Mouse (Mus musculus) kidney, embryonic 14.5 days (tissue): ENCODE measurements around the gene Rhbdl1. TPM values are rescaled to one million over a fixed set of nuclear protein-coding genes. Genes with fewer than 3 reads are reported as not detected.

Experiments used
- ATAC-seq: fragments of 200-750 bp; cut with Nextera tagmentation; 2 replicates; pipeline ENCODE4 v1.8.0; 2017; ENCODE audit warnings: moderate number of reproducible peaks, mild to moderate bottlenecking, moderate TSS enrichment, moderate library complexity; ENCODE audit not compliant: low FRiP score, low TSS enrichment
- H3K27ac ChIP-seq: fragments of 300-500 bp; sonication (generic); 2 replicates; pipeline ENCODE4 v1.5.1; 2014; ENCODE audit warnings: low read depth, mild to moderate bottlenecking, low read length, moderate library complexity, mixed read lengths
- H3K27me3 ChIP-seq: fragments of 300-500 bp; sonication (generic); 2 replicates; pipeline ENCODE4 v1.6.1; 2014; ENCODE audit warnings: mild to moderate bottlenecking, low read length; ENCODE audit not compliant: control insufficient read depth, insufficient read depth
- H3K36me3 ChIP-seq: fragments of 300-500 bp; sonication (generic); 2 replicates; pipeline ENCODE4 v1.6.1; 2014; ENCODE audit warnings: low read length, mixed read lengths; ENCODE audit not compliant: control insufficient read depth, insufficient read depth
- H3K4me1 ChIP-seq: fragments of 300-500 bp; sonication (generic); 2 replicates; pipeline ENCODE4 v1.6.1; 2014; ENCODE audit warnings: low read length, mixed read lengths; ENCODE audit not compliant: control insufficient read depth, insufficient read depth
- H3K4me2 ChIP-seq: fragments of 300-500 bp; sonication (generic); replicated peaks from 2 replicates; pipeline ENCODE4 v1.6.1; 2014; ENCODE audit warnings: low read depth, mild to moderate bottlenecking, low read length
- H3K4me3 ChIP-seq: fragments of 300-500 bp; sonication (generic); 2 replicates; pipeline ENCODE4 v1.5.1; 2014; ENCODE audit warnings: mild to moderate bottlenecking, low read length
- H3K9ac ChIP-seq: fragments of 300-500 bp; sonication (generic); 2 replicates; pipeline ENCODE4 v1.6.1; 2014; ENCODE audit warnings: low read depth, mild to moderate bottlenecking, low read length, moderate library complexity
- H3K9me3 ChIP-seq: fragments of 300-500 bp; sonication (generic); 2 replicates; pipeline ENCODE4 v1.6.1; 2016; ENCODE audit warnings: low read length; ENCODE audit not compliant: control insufficient read depth
- WGBS: fragments of 180-500 bp; shearing (Covaris S2); extraction: QIAGEN DNeasy Blood & Tissue Kit; methylation state at CpG from one replicate; pipeline ENCODE4 v1.1.7; 2014; 5-methylcytosine and 5-hydroxymethylcytosine counted together
- polyA plus RNA-seq: library from polyadenylated mRNA; unstranded; fragments of >200 nt; fragmentation: Nextera tagmentation; extraction: Ambion mirVana; gene quantifications from 2 replicates; pipeline ENCODE4 v1.2.1, GENCODE M21; 2014

The Rhbdl1 gene
- polyA plus RNA-seq, 1 experiment from 2014 or later: 2.0 TPM

- no peak overlapping the region; the same call in 1 of the 2 replicates for H3K4me3 ChIP-seq
- 0 out of 2 replicates have a peak overlapping the region, but pooled peaks have one; percentile 56 for H3K9ac ChIP-seq
- H3K4me1 ChIP-seq: peaks cover 39% of the 10 kb centered on the region
- WGBS: 60% methylated on average over 3 of the region's 3 CpGs
- peak overlapping the region; percentile 12; the same call in 1 of the 2 replicates for H3K27ac ChIP-seq
- ATAC-seq: no peak
- H3K4me2 ChIP-seq: peak overlapping the region; percentile 78
- no peaks in the 10 kb centered on the region for H3K27me3 ChIP-seq
- H3K9me3 ChIP-seq: no peaks in the 10 kb centered on the region
- H3K36me3 ChIP-seq: peaks cover 54% of the 10 kb centered on the region
Measured at GRCm38 (mm10) chr17:25837533-25837932, 438 bp upstream of the Rhbdl1 start.

- H3K4me3 ChIP-seq: peak overlapping the region; percentile 35
- H3K9ac ChIP-seq: peak overlapping the region; percentile 56
- H3K9me3 ChIP-seq: no peaks in the 10 kb centered on the region
- WGBS: 22% methylated on average over 23 of the region's 23 CpGs
- ATAC-seq: no peak
- H3K27ac ChIP-seq: peak overlapping the region; percentile 31
- H3K4me1 ChIP-seq: peaks cover 44% of the 10 kb centered on the region
- peaks cover 46% of the 10 kb centered on the region for H3K36me3 ChIP-seq
- peak overlapping the region; percentile 78 for H3K4me2 ChIP-seq
- H3K27me3 ChIP-seq: no peaks in the 10 kb centered on the region
Measured at GRCm38 (mm10) chr17:25836397-25837075, 559 bp downstream of the Rhbdl1 start.

GRCm38 (mm10) chr17:25835816-25836215 is 1.3 kb downstream of the Rhbdl1 start:
- H3K27me3 ChIP-seq: no peaks in the 10 kb centered on the region
- H3K9me3 ChIP-seq: no peaks in the 10 kb centered on the region
- ATAC-seq: no peak
- 94% methylated on average over 16 of the region's 16 CpGs for WGBS
- peaks cover 46% of the 10 kb centered on the region for H3K36me3 ChIP-seq
- no peak overlapping the region for H3K9ac ChIP-seq
- no peak overlapping the region for H3K27ac ChIP-seq
- H3K4me3 ChIP-seq: no peak overlapping the region
- peaks cover 51% of the 10 kb centered on the region for H3K4me1 ChIP-seq
- no peak overlapping the region for H3K4me2 ChIP-seq

- Histone ChIP-seq H3K9me3 (no peaks in the 10 kb centered on the region), H3K9ac (no peak overlapping the region), H3K36me3 (peaks cover 46% of the 10 kb centered on the region), H3K4me1 (peaks cover 55% of the 10 kb centered on the region), H3K4me3 (no peak overlapping the region), H3K27me3 (no peaks in the 10 kb centered on the region), H3K4me2 (no peak overlapping the region), H3K27ac (no peak overlapping the region)
- ATAC-seq: no peak
- 89% methylated on average over 7 of the region's 7 CpGs for WGBS
Measured at GRCm38 (mm10) chr17:25835301-25835700, 1.8 kb downstream of the Rhbdl1 start.

GRCm38 (mm10) chr17:25834595-25835222 is 2.4 kb downstream of the Rhbdl1 start:
- Histone ChIP-seq H3K9me3 (no peaks in the 10 kb centered on the region), H3K9ac (peak overlapping the region; percentile 93), H3K4me3 (peak overlapping the region; percentile 89), H3K4me2 (peak overlapping the region; percentile 95), H3K36me3 (peaks cover 46% of the 10 kb centered on the region), H3K4me1 (peaks cover 59% of the 10 kb centered on the region), H3K27ac (no peak overlapping the region), H3K27me3 (no peaks in the 10 kb centered on the region)
- ATAC-seq: no peak
- 83% methylated on average over 12 of the region's 12 CpGs for WGBS

GRCm38 (mm10) chr17:25833961-25834594 is 3.0 kb downstream of the Rhbdl1 start:
- WGBS: 17% methylated on average over 6 of the region's 6 CpGs
- Histone ChIP-seq H3K27ac (peak overlapping the region; percentile 98), H3K9me3 (no peaks in the 10 kb centered on the region), H3K4me2 (peak overlapping the region; percentile 95), H3K27me3 (no peaks in the 10 kb centered on the region), H3K4me3 (peak overlapping the region; percentile 89), H3K9ac (peak overlapping the region; percentile 93), H3K36me3 (peaks cover 42% of the 10 kb centered on the region), H3K4me1 (peaks cover 60% of the 10 kb centered on the region)
- no peak for ATAC-seq

GRCm38 (mm10) chr17:25833291-25833663 is 3.8 kb downstream of the Rhbdl1 start, which contains the start of gene Stub1:
Gene Stub1, minus strand, starts transcription at chr17:25833404.
- H3K4me2 ChIP-seq: peak within 1 kb of the TSS; percentile 95
- H3K36me3 ChIP-seq: peaks cover 39% of the 10 kb centered on the region

GRCm38 (mm10) chr17:25832436-25833290 is 4.4 kb downstream of the Rhbdl1 start:
- Histone ChIP-seq H3K27me3 (no peaks in the 10 kb centered on the region), H3K4me1 (peaks cover 62% of the 10 kb centered on the region), H3K9ac (peak overlapping the region; percentile 93), H3K4me3 (peak overlapping the region; percentile 89), H3K27ac (peak overlapping the region; percentile 98), H3K4me2 (peak overlapping the region; percentile 95), H3K9me3 (no peaks in the 10 kb centered on the region), H3K36me3 (peaks cover 41% of the 10 kb centered on the region)
- ATAC-seq: peak; percentile 91
- under 1% methylated on average over 55 of the region's 77 CpGs for WGBS

More at GRCm38 (mm10) chr17:25833291-25833663, 3.8 kb downstream of the Rhbdl1 start, which contains the start of gene Stub1:
- peak; percentile 64 for ATAC-seq
- no peaks in the 10 kb centered on the region for H3K9me3 ChIP-seq
- peak within 1 kb of the TSS; percentile 89 for H3K4me3 ChIP-seq
- peak within 1 kb of the TSS; percentile 93 for H3K9ac ChIP-seq
- no peaks in the 10 kb centered on the region for H3K27me3 ChIP-seq
- H3K27ac ChIP-seq: peak within 1 kb of the TSS; percentile 98
- WGBS: under 1% methylated on average over 24 of the region's 24 CpGs
- H3K4me1 ChIP-seq: peaks cover 63% of the 10 kb centered on the region
